Mouse (Mus musculus) adrenal gland, adult 2 months (tissue): ENCODE measurements around the gene Gaa. TPM values are rescaled to one million over a fixed set of nuclear protein-coding genes. Genes with fewer than 3 reads are reported as not detected.
"Not testable (repeated sequence)": the region's sequence is repeated elsewhere in the genome, so short reads cannot be mapped to it uniquely, and the experiment has no call there.

Experiments
- DNase-seq: peaks from one replicate; pipeline ENCODE4 v3.0.0; 2021
- polyA plus RNA-seq: library from polyadenylated mRNA; depleted of rRNA; stranded (reverse); fragments of >200 nt; gene quantifications from 2 replicates; pipeline ENCODE4 v1.2.3, GENCODE M21; 2012
- total RNA-seq, 2 experiments: library from RNA; stranded (reverse); gene quantifications; 2 replicates each; pipeline ENCODE4 v1.2.3; 2021

Gaa gene
- total and polyA plus RNA-seq, 3 experiments: 119 to 377 (median 123) TPM

- DNase-seq: peak; percentile 38
These were observed 14.7 kb upstream of the Gaa start for GRCm38 (mm10) chr11:119252854-119253541.

GRCm38 (mm10) chr11:119256557-119256956, 11.1 kb upstream of the Gaa start:
- not testable (repeated sequence) for DNase-seq

- DNase-seq: no peak
These were observed 9.5 kb upstream of the Gaa start for GRCm38 (mm10) chr11:119258216-119258571.

GRCm38 (mm10) chr11:119258572-119259322, 8.9 kb upstream of the Gaa start:
- peak; percentile 82 for DNase-seq

GRCm38 (mm10) chr11:119259977-119260376, 7.7 kb upstream of the Gaa start:
- DNase-seq: no peak

GRCm38 (mm10) chr11:119264413-119264812, 3.3 kb upstream of the Gaa start:
- no peak for DNase-seq

- no peak for DNase-seq
These were observed 1.9 kb upstream of the Gaa start for GRCm38 (mm10) chr11:119265811-119266210.

GRCm38 (mm10) chr11:119267241-119267674, 429 bp upstream of the Gaa start:
- peak; percentile 41 for DNase-seq

- no peak for DNase-seq
These were observed 989 bp downstream of the Gaa start for GRCm38 (mm10) chr11:119268557-119269195.

- not testable (repeated sequence) for DNase-seq
These were observed 4.8 kb downstream of the Gaa start for GRCm38 (mm10) chr11:119272492-119272891.

GRCm38 (mm10) chr11:119273186-119273930, 5.7 kb downstream of the Gaa start:
- DNase-seq: no peak

GRCm38 (mm10) chr11:119281030-119281429, 13.3 kb downstream of the Gaa start:
- DNase-seq: no peak

GRCm38 (mm10) chr11:119285791-119286527, 18.3 kb downstream of the Gaa start:
- no peak for DNase-seq

GRCm38 (mm10) chr11:119287207-119287992, 19.7 kb downstream of the Gaa start:
- DNase-seq: no peak

GRCm38 (mm10) chr11:119292861-119293260, 25.2 kb downstream of the Gaa start:
- not testable (repeated sequence) for DNase-seq

- no peak for DNase-seq
These were observed 30.3 kb downstream of the Gaa start for GRCm38 (mm10) chr11:119297996-119298395.

GRCm38 (mm10) chr11:119298917-119299316, 31.2 kb downstream of the Gaa start:
- DNase-seq: no peak

GRCm38 (mm10) chr11:119299391-119300245, 31.9 kb downstream of the Gaa start, which contains the start of gene Eif4a3:
Gene Eif4a3 (minus strand): TSS chr11:119300089.
- DNase-seq: peak; percentile 96

GRCm38 (mm10) chr11:119300246-119300935, 32.7 kb downstream of the Gaa start:
- DNase-seq: no peak
